Mouse (Mus musculus) heart, embryonic 14.5 days (tissue): Measurements from ENCODE around the gene Mpeg1. TPM values are rescaled to one million over a fixed set of nuclear protein-coding genes. Genes with fewer than 3 reads are reported as not detected.

ENCODE experiments used
- polyA plus RNA-seq: library from polyadenylated mRNA; unstranded; fragments of >200 nt; fragmentation: Nextera tagmentation; extraction: Ambion mirVana; gene quantifications from 2 replicates; pipeline ENCODE4 v1.2.1, GENCODE M21; 2014

Mpeg1 gene
- polyA plus RNA-seq, 1 experiment from 2014 or later = 0.95 TPM

Other genes with a start within 250 kb of the Mpeg1 start
- gene Olfr1432, start 228.2 kb upstream of the Mpeg1 start, polyA plus RNA-seq = not detected in 2 replicates
- gene Olfr262, start 219.1 kb upstream of the Mpeg1 start, polyA plus RNA-seq = not detected in 2 replicates
- gene Olfr235, start 199.7 kb upstream of the Mpeg1 start, polyA plus RNA-seq = not detected in 2 replicates
- not detected in 2 replicates for gene Olfr1434, start 180.9 kb upstream of the Mpeg1 start, polyA plus RNA-seq
- not detected in 2 replicates for gene Olfr1436, start 161.6 kb upstream of the Mpeg1 start, polyA plus RNA-seq
- gene Olfr1437, start 135.7 kb upstream of the Mpeg1 start, polyA plus RNA-seq = not detected in 2 replicates
- not detected in 2 replicates for gene Olfr1438-ps1, start 124.9 kb upstream of the Mpeg1 start, polyA plus RNA-seq
- not detected in 2 replicates for gene Olfr1440, start 73.5 kb upstream of the Mpeg1 start, polyA plus RNA-seq
- not detected in 2 replicates for gene Olfr1441, start 43.3 kb upstream of the Mpeg1 start, polyA plus RNA-seq
- not detected in 2 replicates for gene Pfpl, start 32.9 kb upstream of the Mpeg1 start, polyA plus RNA-seq
- 1.8 and 2.0 TPM in 2 replicates for gene Dtx4, start 40.7 kb downstream of the Mpeg1 start, polyA plus RNA-seq
- 16.2 and 19.4 TPM in 2 replicates for gene Fam111a, start 85.0 kb downstream of the Mpeg1 start, polyA plus RNA-seq
- gene Gm4952, start 139.2 kb downstream of the Mpeg1 start, polyA plus RNA-seq = not detected in 2 replicates
- not detected in 2 replicates for gene Glyat, start 172.5 kb downstream of the Mpeg1 start, polyA plus RNA-seq
- gene Olfr1442, start 209.7 kb downstream of the Mpeg1 start, polyA plus RNA-seq = not detected in 2 replicates
- not detected in 2 replicates for gene Olfr1443, start 217.3 kb downstream of the Mpeg1 start, polyA plus RNA-seq
- not detected in 2 replicates for gene Keg1, start 235.0 kb downstream of the Mpeg1 start, polyA plus RNA-seq